Mouse (Mus musculus): ENCODE data around the gene Tssk4. TPM values are rescaled to one million over a fixed set of nuclear protein-coding genes. Genes with fewer than 3 reads are reported as not detected.

Tssk4 gene
- 1.0 and 1.4 TPM in 2 replicates for total RNA-seq (2015)
- 0.26 and 0.89 TPM in 2 replicates for total RNA-seq (2017)

GRCm38 (mm10) chr14:55649884-55650283 lies at the start of gene Tssk4:
Gene Tssk4, plus strand, starts transcription at chr14:55650184.
- ATAC-seq (ENCODE audit: poor library complexity, severe bottlenecking) = no peak

GRCm38 (mm10) chr14:55603271-55603632 lies 46.7 kb upstream of the Tssk4 start, which contains the start of gene Irf9:
Gene Irf9, plus strand, starts transcription at chr14:55603571.
- ATAC-seq (ENCODE audit: poor library complexity, severe bottlenecking) = no peak

GRCm38 (mm10) chr14:55603633-55604576 lies 46.1 kb upstream of the Tssk4 start:
- peak; percentile 93 for ATAC-seq (ENCODE audit: poor library complexity, severe bottlenecking)

- no peak for ATAC-seq (ENCODE audit: poor library complexity, severe bottlenecking)
These were observed 45.2 kb upstream of the Tssk4 start for GRCm38 (mm10) chr14:55604823-55605222.

- no peak for ATAC-seq (ENCODE audit: poor library complexity, severe bottlenecking)
These were observed 44.1 kb upstream of the Tssk4 start for GRCm38 (mm10) chr14:55605743-55606459.

GRCm38 (mm10) chr14:55608339-55608738 lies 41.6 kb upstream of the Tssk4 start:
- no peak for ATAC-seq (ENCODE audit: poor library complexity, severe bottlenecking)

- ATAC-seq (ENCODE audit: poor library complexity, severe bottlenecking) = no peak
These were observed 36.6 kb upstream of the Tssk4 start for GRCm38 (mm10) chr14:55613346-55613745.

GRCm38 (mm10) chr14:55614565-55615178 lies 35.3 kb upstream of the Tssk4 start:
- no peak for ATAC-seq (ENCODE audit: poor library complexity, severe bottlenecking)

- ATAC-seq (ENCODE audit: poor library complexity, severe bottlenecking) = no peak
These were observed 34.1 kb upstream of the Tssk4 start for GRCm38 (mm10) chr14:55615876-55616275.

- no peak for ATAC-seq (ENCODE audit: poor library complexity, severe bottlenecking)
These were observed 33.1 kb upstream of the Tssk4 start for GRCm38 (mm10) chr14:55616844-55617243.

- ATAC-seq (ENCODE audit: poor library complexity, severe bottlenecking) = peak; percentile 60
These were observed 32.2 kb upstream of the Tssk4 start, which contains the start of gene Rec8 for GRCm38 (mm10) chr14:55617822-55618221. Gene Rec8, plus strand, starts transcription at chr14:55618037.

GRCm38 (mm10) chr14:55618486-55619195 lies 31.3 kb upstream of the Tssk4 start:
- ATAC-seq (ENCODE audit: poor library complexity, severe bottlenecking) = peak; percentile 70

GRCm38 (mm10) chr14:55628077-55628827 lies 21.7 kb upstream of the Tssk4 start:
- ATAC-seq (ENCODE audit: poor library complexity, severe bottlenecking) = no peak

GRCm38 (mm10) chr14:55629312-55629711 lies 20.7 kb upstream of the Tssk4 start:
- ATAC-seq (ENCODE audit: poor library complexity, severe bottlenecking) = peak; percentile 90

GRCm38 (mm10) chr14:55634874-55635522 lies 15.0 kb upstream of the Tssk4 start:
- no peak for ATAC-seq (ENCODE audit: poor library complexity, severe bottlenecking)

GRCm38 (mm10) chr14:55635523-55636007 lies 14.4 kb upstream of the Tssk4 start, which contains the start of gene Ipo4:
Gene Ipo4, minus strand, starts transcription at chr14:55635957.
- peak; percentile 99 for ATAC-seq (ENCODE audit: poor library complexity, severe bottlenecking)

- no peak for ATAC-seq (ENCODE audit: poor library complexity, severe bottlenecking)
These were observed 12.2 kb upstream of the Tssk4 start, which contains the start of gene Gm49378 for GRCm38 (mm10) chr14:55637795-55638194. Gene Gm49378, minus strand, starts transcription at chr14:55637895.

- no peak for ATAC-seq (ENCODE audit: poor library complexity, severe bottlenecking)
These were observed 9.2 kb upstream of the Tssk4 start for GRCm38 (mm10) chr14:55640816-55641215.

- ATAC-seq (ENCODE audit: poor library complexity, severe bottlenecking) = no peak
These were observed 8.7 kb upstream of the Tssk4 start for GRCm38 (mm10) chr14:55641291-55641690.

Data from megakaryocyte, adult 5-6 weeks (primary cell).